Mouse (Mus musculus): ENCODE measurements around the gene Hs3st5. TPM values are rescaled to one million over a fixed set of nuclear protein-coding genes. Genes with fewer than 3 reads are reported as not detected.
"Not testable (repeated sequence)": the region's sequence is repeated elsewhere in the genome, so short reads cannot be mapped to it uniquely, and the experiment has no call there.

The Hs3st5 gene
- 1 to 10 TPM; 2.7 to 2.8 TPM for total RNA-seq (2021)
- long read RNA-seq, experiment 1, partial matches to known transcripts: 4 of 5 reads
- long read RNA-seq, experiment 1, other reads (novel, unspliced or antisense): 1 of 5 reads
- long read RNA-seq, experiment 2, partial matches to known transcripts: 1 of 2 reads
- long read RNA-seq, experiment 2, other reads (novel, unspliced or antisense): 1 of 2 reads

- peak; percentile 4 to 21 for DNase-seq
Measured at GRCm38 (mm10) chr10:36506727-36507555, at the start of gene Hs3st5. TSS of gene Hs3st5 (plus strand) at chr10:36506814.

DNA sequence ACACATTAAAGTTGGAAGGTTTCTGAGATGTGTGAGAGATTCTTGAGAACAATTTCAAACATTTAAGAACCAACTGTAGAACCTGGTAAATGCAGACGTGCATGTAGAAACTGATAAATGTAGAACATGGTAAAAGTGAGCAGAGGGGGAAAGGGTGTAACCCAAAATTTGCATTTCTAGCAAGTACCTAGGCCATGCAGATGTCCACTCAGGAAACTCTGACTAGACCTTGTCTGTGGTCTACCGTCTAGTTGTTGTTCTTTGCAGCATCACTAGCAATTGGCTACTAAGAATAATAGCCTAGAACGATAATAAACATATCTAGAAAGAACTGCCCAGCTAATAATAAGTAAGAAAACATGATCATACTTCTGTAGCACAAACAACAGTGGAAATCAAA, 38.0 kb upstream of the Hs3st5 start:
- DNase-seq: no peak

DNA sequence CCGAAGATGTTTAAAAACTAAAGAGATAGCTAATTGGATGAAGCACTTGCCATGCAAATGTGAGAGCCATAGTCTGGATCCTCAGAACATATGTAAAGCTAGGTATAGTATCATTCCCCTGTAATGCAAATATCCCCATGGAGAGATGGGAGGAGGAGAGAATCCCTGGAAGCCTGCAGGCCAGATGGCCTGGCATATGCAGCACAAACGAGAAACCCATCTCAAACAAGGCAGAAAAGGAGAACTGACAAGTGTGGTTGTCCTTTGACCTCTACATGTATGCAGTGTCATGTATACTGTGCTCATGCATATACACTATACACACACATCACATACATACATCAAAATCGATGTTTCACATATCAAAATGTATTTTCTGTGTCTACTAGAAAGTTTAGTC, 35.5 kb upstream of the Hs3st5 start:
- no peak for DNase-seq

DNA sequence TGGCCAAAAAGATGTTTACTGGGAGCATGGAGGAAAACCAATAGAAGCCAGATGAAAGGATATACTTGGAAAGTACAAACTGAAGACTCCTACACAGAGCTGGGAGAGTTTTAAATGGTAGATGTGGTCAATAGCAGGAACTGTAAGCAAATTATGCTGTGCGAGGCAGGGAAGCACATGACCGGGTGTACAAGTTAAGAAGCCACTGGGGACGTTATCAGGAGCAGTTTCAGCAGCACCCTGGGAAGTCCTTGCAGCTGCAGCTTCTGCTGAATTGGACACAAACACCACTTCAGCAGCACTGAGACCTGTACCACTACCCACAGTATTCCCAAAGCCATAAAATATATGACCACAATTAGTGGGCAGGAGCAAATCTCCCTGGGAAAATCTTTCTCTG, 31.8 kb upstream of the Hs3st5 start:
- no peak for DNase-seq

DNA sequence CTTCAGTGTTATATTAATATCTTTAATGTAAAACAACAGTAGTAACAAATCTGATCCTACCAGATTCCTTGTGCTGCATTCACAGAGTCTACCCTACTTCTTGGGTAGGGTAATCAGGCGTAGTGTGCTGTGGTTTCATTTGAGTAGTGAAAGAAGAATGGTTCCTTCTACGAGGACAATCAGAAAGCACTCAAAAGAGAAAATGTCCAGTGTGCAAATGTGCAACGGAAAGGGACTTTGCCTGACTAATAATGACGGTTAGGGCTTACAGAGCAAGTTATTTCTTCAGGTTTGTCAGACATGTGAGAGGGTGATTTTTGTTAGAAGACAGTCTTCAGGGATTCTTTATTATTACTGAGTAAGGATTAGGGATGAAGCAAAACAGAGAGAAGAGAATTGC, 29.1 kb upstream of the Hs3st5 start:
- no peak for DNase-seq

DNA sequence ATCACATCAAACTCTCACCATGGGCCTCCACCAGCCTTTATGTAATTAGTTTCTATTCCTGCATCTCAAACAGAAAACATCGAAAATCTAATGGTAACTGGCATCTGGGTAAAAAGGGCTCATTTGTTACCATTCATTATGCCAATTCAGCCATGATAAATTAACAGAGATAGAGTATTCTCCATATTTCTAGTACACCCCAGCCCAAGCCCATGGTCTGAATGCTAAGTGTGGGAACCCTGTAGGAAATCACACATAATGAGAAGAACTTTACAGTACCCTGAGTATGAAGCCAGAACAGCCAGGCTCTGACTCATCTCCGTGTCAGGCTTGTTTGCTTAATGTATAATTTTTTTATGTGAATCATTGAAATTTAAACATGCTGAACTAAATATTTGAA, 23.3 kb upstream of the Hs3st5 start:
- no peak for DNase-seq

DNA sequence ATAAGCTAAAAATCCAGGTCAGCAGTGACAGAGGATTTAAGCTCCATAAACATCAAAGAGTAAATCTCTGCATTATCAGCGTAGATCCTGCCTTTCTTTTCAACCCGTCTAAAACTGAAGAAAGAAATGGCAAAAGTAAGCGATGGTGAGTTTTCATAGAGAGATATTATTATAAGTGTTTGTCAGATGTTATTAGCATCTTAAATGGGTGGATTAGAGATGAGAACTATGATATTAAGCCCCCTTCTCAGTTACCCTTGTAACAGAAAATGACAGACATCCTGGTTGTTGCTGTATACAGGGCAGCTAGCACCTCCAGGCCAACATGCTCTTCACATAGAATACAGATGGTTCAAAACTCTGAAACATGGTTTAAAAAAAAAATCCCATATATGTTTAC, 22.6 kb upstream of the Hs3st5 start:
- DNase-seq: no peak

GRCm38 (mm10) chr10:36484728-36485300, 21.8 kb upstream of the Hs3st5 start:
- DNase-seq: no peak

DNA sequence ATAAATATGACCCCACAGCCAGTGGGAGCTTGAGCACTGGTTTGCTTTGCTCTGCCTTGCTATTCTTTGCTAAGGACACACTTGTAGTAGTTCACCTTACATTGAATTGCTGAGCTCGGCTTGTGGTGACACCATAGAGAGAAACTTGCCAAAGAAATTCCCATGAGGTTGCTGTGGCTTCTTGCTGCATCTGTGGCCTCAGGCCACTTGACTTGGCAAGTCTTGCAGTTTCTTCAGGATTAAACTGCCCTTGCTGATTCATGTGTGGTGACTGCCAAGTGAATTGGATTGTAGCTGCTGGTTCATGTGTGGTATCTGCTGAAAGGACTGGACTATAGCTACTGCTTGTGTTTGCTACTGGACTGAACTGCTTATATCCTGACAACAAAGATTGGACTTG, 13.0 kb upstream of the Hs3st5 start:
- no peak for DNase-seq

DNA sequence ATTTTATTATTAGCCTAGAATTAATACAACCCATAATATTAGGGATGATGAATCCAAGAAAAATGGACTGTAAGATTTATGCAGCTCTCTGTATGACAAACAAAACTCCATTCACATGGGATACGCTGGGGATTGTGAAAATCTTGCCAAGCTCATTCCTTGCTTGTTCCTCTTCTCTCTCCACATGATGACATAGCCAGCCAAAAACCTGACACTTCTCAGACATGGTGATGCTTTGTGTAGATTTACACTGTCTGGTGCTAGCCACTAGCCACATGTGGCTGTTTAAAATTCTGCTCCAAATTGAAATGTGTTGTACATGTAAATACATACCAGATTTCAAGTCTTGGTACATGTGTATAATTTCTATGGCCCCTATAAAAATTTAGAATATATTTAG, 6.9 kb upstream of the Hs3st5 start:
- DNase-seq: no peak

DNA sequence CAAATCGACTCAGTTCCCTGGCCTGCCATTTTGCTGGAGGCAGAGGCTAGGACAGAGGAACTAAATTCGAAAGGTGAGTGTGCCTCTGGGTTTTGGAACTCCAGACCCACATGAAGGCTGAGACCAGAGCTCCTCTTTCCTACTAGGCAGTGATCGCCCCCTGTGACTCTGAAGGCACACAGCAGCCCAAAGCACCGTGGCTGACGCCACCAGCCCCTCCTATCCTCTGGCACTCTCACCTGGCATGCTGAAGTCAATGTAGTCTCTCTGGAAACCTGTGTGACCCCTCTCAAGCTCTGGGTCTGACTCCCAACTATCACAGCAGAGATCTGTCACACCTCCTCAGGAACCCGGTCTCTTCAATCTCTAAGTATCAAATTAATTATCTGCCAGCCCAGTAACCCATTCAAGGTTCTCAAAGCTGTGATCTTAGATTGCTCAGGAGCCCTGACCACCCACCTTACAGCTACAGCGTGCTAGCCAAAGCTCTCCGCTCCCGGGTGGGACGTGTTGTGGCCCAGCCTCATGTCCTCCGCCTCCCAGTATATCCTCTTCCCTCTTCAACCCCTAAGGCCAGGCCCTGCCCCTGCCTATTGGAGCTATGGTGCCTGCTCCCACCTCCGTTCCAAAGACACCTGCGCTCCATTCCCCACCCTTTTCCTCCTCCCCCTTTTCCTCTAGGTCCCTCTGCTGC, 434 bp upstream of the Hs3st5 start:
- no peak for DNase-seq

DNA sequence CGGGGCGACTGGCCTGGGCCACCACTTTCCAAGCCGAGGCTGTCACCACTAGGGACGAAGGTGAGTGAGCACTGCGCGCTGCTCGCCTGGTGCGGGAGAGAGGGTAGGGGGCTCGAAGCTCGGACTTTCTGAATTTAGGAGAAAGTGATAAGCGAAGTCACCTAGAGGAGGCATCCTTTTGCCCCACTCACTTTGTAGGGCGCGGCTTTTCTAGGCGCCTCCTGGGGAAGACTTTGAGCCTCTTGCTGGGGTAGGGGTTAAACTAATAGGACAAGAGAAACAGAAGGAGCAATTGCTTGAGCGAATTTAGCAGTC, 899 bp downstream of the Hs3st5 start:
- no peak for DNase-seq

DNA sequence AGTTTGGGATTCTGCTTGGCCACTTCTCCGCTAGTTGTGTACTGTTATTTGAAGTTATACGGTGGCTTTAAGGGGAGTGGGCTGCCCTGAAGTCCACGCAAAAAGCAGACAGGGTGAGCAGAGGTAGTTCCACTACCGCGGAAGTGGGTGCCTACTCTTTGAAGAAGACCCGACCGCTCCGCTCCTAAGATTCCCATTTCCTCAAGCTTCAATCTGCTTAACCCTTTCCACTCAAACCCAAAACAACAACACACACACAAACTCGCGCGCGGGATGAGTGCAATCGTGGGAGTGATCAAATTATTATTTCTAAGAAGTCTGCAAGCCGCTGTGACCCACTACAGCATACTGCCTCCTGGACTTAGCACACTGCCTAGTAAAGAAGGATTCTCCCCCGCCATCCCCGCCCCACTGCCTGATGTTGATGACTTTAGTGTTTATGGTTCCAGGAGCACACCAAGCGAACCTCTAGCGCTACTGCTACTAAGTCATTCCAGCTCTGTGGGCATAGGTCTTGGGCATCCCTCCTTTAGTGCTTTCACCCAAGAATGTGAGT, 1.5 kb downstream of the Hs3st5 start:
- DNase-seq: no peak

DNA sequence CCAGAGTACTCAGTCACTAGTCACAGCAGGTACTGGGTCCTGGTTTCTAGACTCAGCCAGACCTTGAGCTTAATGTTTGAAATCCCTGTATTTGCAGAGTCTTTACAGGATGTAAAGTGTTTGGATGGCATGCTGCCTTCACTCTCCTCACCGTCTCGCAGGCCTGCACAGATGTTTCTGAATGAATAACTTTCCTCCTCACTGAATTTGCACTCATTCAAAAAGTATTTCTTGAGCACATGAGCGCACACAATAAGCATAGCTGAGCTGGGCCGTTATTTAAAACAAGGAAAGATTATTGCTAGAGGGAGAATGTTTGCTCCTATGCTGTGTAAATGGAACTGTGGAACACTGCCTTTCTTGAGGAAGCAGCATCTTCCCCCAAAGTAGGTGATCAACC, 2.9 kb downstream of the Hs3st5 start:
- no peak for DNase-seq

- no peak for DNase-seq
Measured at GRCm38 (mm10) chr10:36523881-36524280, 17.3 kb downstream of the Hs3st5 start.

GRCm38 (mm10) chr10:36533633-36534335, 27.2 kb downstream of the Hs3st5 start:
- DNase-seq: no peak

DNA sequence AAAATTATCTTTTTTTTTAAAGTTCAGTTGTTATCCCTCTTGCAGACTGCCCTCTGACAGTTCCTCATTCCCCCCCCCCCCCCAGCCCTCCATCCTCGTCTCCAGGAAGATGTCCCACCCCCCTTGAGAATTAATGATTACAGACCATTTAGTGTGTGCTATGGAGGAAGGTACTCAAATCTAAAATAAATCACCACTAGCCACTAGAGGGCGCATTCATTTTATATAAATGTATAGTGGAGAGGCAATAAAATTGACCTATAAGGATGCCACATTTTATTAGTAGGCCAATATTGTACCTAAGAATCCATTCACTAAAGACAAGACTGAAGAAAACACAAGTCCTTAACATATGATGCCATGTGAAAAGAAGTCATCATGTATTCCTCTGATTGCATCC, 40.0 kb downstream of the Hs3st5 start:
- peak in 1 of 2 experiments; percentile 32 for DNase-seq

DNA sequence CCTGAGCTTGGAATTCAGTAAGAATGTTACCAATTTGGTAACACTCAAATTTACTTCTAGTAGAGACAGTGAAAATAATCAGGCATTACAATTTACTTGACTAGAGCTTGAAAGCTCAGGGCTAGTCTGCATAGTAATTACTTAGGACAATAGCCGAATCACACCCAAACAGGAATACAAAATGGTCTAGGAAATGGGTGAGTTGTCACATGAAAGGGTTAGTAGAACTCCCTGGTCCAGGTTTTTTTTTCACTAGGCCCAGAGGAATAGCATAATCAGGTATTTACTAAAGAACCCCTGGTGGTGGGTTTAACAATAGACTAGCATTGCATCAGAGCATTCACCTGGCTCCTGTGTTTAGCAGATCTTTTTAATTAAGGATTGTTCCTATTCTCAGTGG, 41.1 kb downstream of the Hs3st5 start:
- not testable (repeated sequence) for DNase-seq

- DNase-seq: no peak
Measured at GRCm38 (mm10) chr10:36554057-36554456, 47.4 kb downstream of the Hs3st5 start.

- no peak for DNase-seq
Measured at GRCm38 (mm10) chr10:36554941-36555888, 48.6 kb downstream of the Hs3st5 start.

DNA sequence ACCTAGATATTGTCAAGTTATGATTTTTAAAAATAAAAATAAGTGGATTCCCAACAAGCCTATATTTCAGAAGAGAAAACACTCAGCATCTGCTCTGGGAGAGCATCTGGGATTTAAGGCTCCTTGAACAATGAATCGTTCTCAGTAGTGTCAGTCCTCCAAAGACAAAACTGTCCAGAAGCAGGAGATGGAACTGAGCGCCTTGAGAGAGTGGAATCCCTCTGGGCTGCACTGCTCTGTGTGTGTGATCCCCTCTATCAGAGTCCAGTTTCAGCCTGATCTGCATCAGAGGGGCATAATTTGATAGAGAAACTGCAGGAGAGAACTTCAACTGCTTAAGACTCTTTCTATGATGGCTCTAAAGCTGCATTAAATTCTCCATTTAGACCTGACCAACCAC, 49.5 kb downstream of the Hs3st5 start:
- DNase-seq: no peak
